Mouse (Mus musculus): ENCODE data around the gene Adcy9. TPM values are rescaled to one million over a fixed set of nuclear protein-coding genes. Genes with fewer than 3 reads are reported as not detected.

The Adcy9 gene
- 2.8 and 3.5 TPM in 2 replicates for polyA plus RNA-seq (2016; fragmentation: Nextera tagmentation; extraction: Ambion mirVana)

GRCm38 (mm10) chr16:4420298-4421054 is at the start of gene Adcy9:
Gene Adcy9, minus strand, starts transcription at chr16:4420498.
- Histone ChIP-seq H3K27me3 (peaks cover 19% of the 10 kb centered on the region), H3K27ac (peak within 1 kb of the TSS; percentile 83), H3K9ac (peak within 1 kb of the TSS; percentile 86), H3K4me3 (peak within 1 kb of the TSS; percentile 85), H3K4me2 (replicated peaks) (peak within 1 kb of the TSS; percentile 90), H3K9me3 (replicated peaks) (no peaks in the 10 kb centered on the region), H3K4me1 (peaks cover 32% of the 10 kb centered on the region), H3K36me3 (no peaks in the 10 kb centered on the region)
- WGBS: under 1% methylated on average over 37 of the region's 64 CpGs
- peak; percentile 87 for ATAC-seq (ENCODE audit: low FRiP score)

GRCm38 (mm10) chr16:4469599-4470352 is 49.5 kb upstream of the Adcy9 start:
- Histone ChIP-seq H3K27ac (no peak overlapping the region), H3K4me2 (replicated peaks) (no peak overlapping the region), H3K27me3 (no peaks in the 10 kb centered on the region), H3K4me1 (0 out of 2 replicates have a peak, but pooled peaks cover 4% of the 10 kb centered on the region), H3K4me3 (no peak overlapping the region), H3K9me3 (replicated peaks) (no peaks in the 10 kb centered on the region), H3K9ac (no peak overlapping the region), H3K36me3 (no peaks in the 10 kb centered on the region)
- ATAC-seq (ENCODE audit: low FRiP score): no peak
- WGBS: 70% methylated on average over 10 of the region's 10 CpGs

GRCm38 (mm10) chr16:4464529-4465089 is 44.3 kb upstream of the Adcy9 start:
- 77% methylated on average over 9 of the region's 9 CpGs for WGBS
- Histone ChIP-seq H3K27me3 (no peaks in the 10 kb centered on the region), H3K36me3 (no peaks in the 10 kb centered on the region), H3K4me1 (no peaks in the 10 kb centered on the region), H3K9me3 (replicated peaks) (no peaks in the 10 kb centered on the region), H3K27ac (no peak overlapping the region), H3K4me3 (no peak overlapping the region), H3K9ac (no peak overlapping the region), H3K4me2 (replicated peaks) (no peak overlapping the region)
- ATAC-seq (ENCODE audit: low FRiP score): no peak

GRCm38 (mm10) chr16:4457927-4458326 is 37.6 kb upstream of the Adcy9 start:
- ATAC-seq (ENCODE audit: low FRiP score): no peak
- H3K4me2 ChIP-seq (replicated peaks): no peak overlapping the region
- no peaks in the 10 kb centered on the region for H3K36me3 ChIP-seq
- 86% methylated on average over 3 of the region's 3 CpGs for whole genome bisulfite sequencing
- no peak overlapping the region for H3K4me3 ChIP-seq
- H3K27ac ChIP-seq: no peak overlapping the region
- no peaks in the 10 kb centered on the region for H3K4me1 ChIP-seq
- H3K9me3 ChIP-seq (replicated peaks): no peaks in the 10 kb centered on the region
- no peak overlapping the region for H3K9ac ChIP-seq
- no peaks in the 10 kb centered on the region for H3K27me3 ChIP-seq

GRCm38 (mm10) chr16:4456391-4456790 is 36.1 kb upstream of the Adcy9 start:
- Histone ChIP-seq H3K4me3 (no peak overlapping the region), H3K9ac (no peak overlapping the region), H3K4me1 (no peaks in the 10 kb centered on the region), H3K36me3 (no peaks in the 10 kb centered on the region), H3K27me3 (no peaks in the 10 kb centered on the region), H3K9me3 (replicated peaks) (no peaks in the 10 kb centered on the region), H3K27ac (no peak overlapping the region), H3K4me2 (replicated peaks) (no peak overlapping the region)
- no peak for ATAC-seq (ENCODE audit: low FRiP score)
- 88% methylated on average over 5 of the region's 5 CpGs for WGBS

GRCm38 (mm10) chr16:4455693-4456092 is 35.4 kb upstream of the Adcy9 start:
- 79% methylated on average over 4 of the region's 4 CpGs for WGBS
- no peak for ATAC-seq (ENCODE audit: low FRiP score)
- H3K27me3 ChIP-seq: no peaks in the 10 kb centered on the region
- no peak overlapping the region for H3K4me3 ChIP-seq
- no peak overlapping the region for H3K9ac ChIP-seq
- H3K36me3 ChIP-seq: no peaks in the 10 kb centered on the region
- no peak overlapping the region for H3K27ac ChIP-seq
- H3K4me1 ChIP-seq: no peaks in the 10 kb centered on the region
- no peak overlapping the region for H3K4me2 ChIP-seq (replicated peaks)
- H3K9me3 ChIP-seq (replicated peaks): no peaks in the 10 kb centered on the region

GRCm38 (mm10) chr16:4454563-4454962 is 34.3 kb upstream of the Adcy9 start:
- Histone ChIP-seq H3K4me3 (no peak overlapping the region), H3K4me1 (no peaks in the 10 kb centered on the region), H3K9ac (no peak overlapping the region), H3K27me3 (no peaks in the 10 kb centered on the region), H3K4me2 (replicated peaks) (no peak overlapping the region), H3K9me3 (replicated peaks) (no peaks in the 10 kb centered on the region), H3K27ac (no peak overlapping the region), H3K36me3 (no peaks in the 10 kb centered on the region)
- ATAC-seq (ENCODE audit: low FRiP score): no peak
- WGBS: 89% methylated on average over 7 of the region's 7 CpGs

GRCm38 (mm10) chr16:4449418-4449817 is 29.1 kb upstream of the Adcy9 start:
- Histone ChIP-seq H3K27ac (no peak overlapping the region), H3K9me3 (replicated peaks) (no peaks in the 10 kb centered on the region), H3K9ac (no peak overlapping the region), H3K4me2 (replicated peaks) (no peak overlapping the region), H3K36me3 (no peaks in the 10 kb centered on the region), H3K4me3 (no peak overlapping the region), H3K27me3 (no peaks in the 10 kb centered on the region), H3K4me1 (no peaks in the 10 kb centered on the region)
- 85% methylated on average over 6 of the region's 6 CpGs for WGBS
- no peak for ATAC-seq (ENCODE audit: low FRiP score)

- H3K4me3 ChIP-seq: no peak overlapping the region
- H3K4me1 ChIP-seq: no peaks in the 10 kb centered on the region
- H3K27ac ChIP-seq: no peak overlapping the region
- no peak overlapping the region for H3K4me2 ChIP-seq (replicated peaks)
- H3K36me3 ChIP-seq: no peaks in the 10 kb centered on the region
- 59% methylated on average over 9 of the region's 9 CpGs for WGBS
- no peak for ATAC-seq (ENCODE audit: low FRiP score)
- no peaks in the 10 kb centered on the region for H3K9me3 ChIP-seq (replicated peaks)
- H3K9ac ChIP-seq: no peak overlapping the region
- H3K27me3 ChIP-seq: no peaks in the 10 kb centered on the region
Observed at GRCm38 (mm10) chr16:4448235-4448634, 27.9 kb upstream of the Adcy9 start.

- ATAC-seq (ENCODE audit: low FRiP score): no peak
- Histone ChIP-seq H3K36me3 (no peaks in the 10 kb centered on the region), H3K4me1 (no peaks in the 10 kb centered on the region), H3K4me2 (replicated peaks) (no peak overlapping the region), H3K9me3 (replicated peaks) (no peaks in the 10 kb centered on the region), H3K27ac (no peak overlapping the region), H3K4me3 (no peak overlapping the region), H3K9ac (no peak overlapping the region), H3K27me3 (no peaks in the 10 kb centered on the region)
- WGBS: 79% methylated on average over 4 of the region's 4 CpGs
Observed at GRCm38 (mm10) chr16:4446395-4446794, 26.1 kb upstream of the Adcy9 start.

GRCm38 (mm10) chr16:4444378-4444777 is 24.1 kb upstream of the Adcy9 start:
- H3K9ac ChIP-seq: no peak overlapping the region
- 78% methylated on average over 1 of the region's 1 CpGs for WGBS

GRCm38 (mm10) chr16:4439302-4440066 is 19.2 kb upstream of the Adcy9 start:
- H3K4me3 ChIP-seq: no peak overlapping the region
- H3K4me2 ChIP-seq (replicated peaks): no peak overlapping the region
- no peaks in the 10 kb centered on the region for H3K9me3 ChIP-seq (replicated peaks)
- H3K4me1 ChIP-seq: no peaks in the 10 kb centered on the region; the same call in 1 of the 2 replicates
- H3K27ac ChIP-seq: no peak overlapping the region
- H3K36me3 ChIP-seq: no peaks in the 10 kb centered on the region
- ATAC-seq (ENCODE audit: low FRiP score): no peak
- WGBS: 77% methylated on average over 10 of the region's 10 CpGs
- H3K27me3 ChIP-seq: no peaks in the 10 kb centered on the region
- no peak overlapping the region for H3K9ac ChIP-seq

More at GRCm38 (mm10) chr16:4444378-4444777, 24.1 kb upstream of the Adcy9 start:
- Histone ChIP-seq H3K9me3 (replicated peaks) (no peaks in the 10 kb centered on the region), H3K4me2 (replicated peaks) (no peak overlapping the region), H3K4me3 (no peak overlapping the region), H3K36me3 (no peaks in the 10 kb centered on the region), H3K4me1 (no peaks in the 10 kb centered on the region), H3K27ac (no peak overlapping the region), H3K27me3 (no peaks in the 10 kb centered on the region)
- ATAC-seq (ENCODE audit: low FRiP score): no peak
